Mouse (Mus musculus): ENCODE results near the gene Arl6ip4.

DNA sequence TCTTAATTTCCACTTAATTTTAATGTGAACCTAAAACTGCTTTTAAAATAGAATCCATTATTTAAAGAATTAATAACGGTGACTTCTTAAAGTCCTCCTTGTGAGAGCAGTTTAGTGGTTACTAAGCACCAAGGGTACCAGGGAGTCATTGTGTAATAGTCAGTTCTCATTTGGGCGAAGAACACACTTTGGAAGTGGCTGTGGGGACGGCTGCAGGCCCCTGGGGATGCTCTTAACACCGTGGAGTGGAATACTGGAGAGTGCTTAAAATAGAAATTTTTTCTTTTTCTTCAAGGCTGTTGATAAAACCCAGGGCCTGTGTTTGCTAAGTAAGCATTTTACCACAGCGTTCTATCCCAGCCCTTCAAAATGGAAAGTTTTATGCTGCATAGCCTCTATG, 40.1 kb downstream of the Arl6ip4 start:
- TF ChIP-seq POLR2A (IDR thresholded peaks at IDR 0.05; ENCODE audit: borderline replicate concordance, control insufficient read depth, low read depth, low read length), result no peak
- no peak for TF ChIP-seq CTCF (IDR thresholded peaks at IDR 0.05; ENCODE audit: control insufficient read depth, insufficient read depth, low read length)

Measured in bone marrow, adult 2 months (tissue).